Mouse (Mus musculus): ENCODE results near the gene Acvr1b.
A peak's percentile ranks its signal among the peaks of the same experiment; 100 is the strongest.

The Acvr1b gene

GRCm38 (mm10) chr15:101231648-101232180 is 57.8 kb downstream of the Acvr1b start:
- no peak for DNase-seq

- peak; percentile 68 for DNase-seq
These were observed 58.7 kb downstream of the Acvr1b start for GRCm38 (mm10) chr15:101232607-101233006.

- DNase-seq, result no peak
These were observed 59.3 kb downstream of the Acvr1b start for GRCm38 (mm10) chr15:101233183-101233582.

- no peak for DNase-seq
These were observed 59.9 kb downstream of the Acvr1b start for GRCm38 (mm10) chr15:101233641-101234275.

- no peak for DNase-seq
These were observed 60.9 kb downstream of the Acvr1b start for GRCm38 (mm10) chr15:101234611-101235341.

GRCm38 (mm10) chr15:101235342-101235698 is 61.5 kb downstream of the Acvr1b start:
- DNase-seq, result no peak

GRCm38 (mm10) chr15:101235728-101236327 is 62.0 kb downstream of the Acvr1b start:
- peak; percentile 86 for DNase-seq

GRCm38 (mm10) chr15:101236878-101237277 is 63.0 kb downstream of the Acvr1b start:
- DNase-seq, result no peak

- DNase-seq, result peak; percentile 94
These were observed 65.1 kb downstream of the Acvr1b start for GRCm38 (mm10) chr15:101238885-101239511.

- DNase-seq, result no peak
These were observed 66.0 kb downstream of the Acvr1b start for GRCm38 (mm10) chr15:101239821-101240220.

GRCm38 (mm10) chr15:101240799-101241204 is 66.9 kb downstream of the Acvr1b start:
- peak; percentile 93 for DNase-seq

GRCm38 (mm10) chr15:101241236-101241635 is 67.4 kb downstream of the Acvr1b start:
- DNase-seq, result no peak

- no peak for DNase-seq
These were observed 68.0 kb downstream of the Acvr1b start for GRCm38 (mm10) chr15:101241853-101242252.

- no peak for DNase-seq
These were observed 68.8 kb downstream of the Acvr1b start for GRCm38 (mm10) chr15:101242645-101243044.

- DNase-seq, result no peak
These were observed 70.1 kb downstream of the Acvr1b start for GRCm38 (mm10) chr15:101244012-101244411.

GRCm38 (mm10) chr15:101246231-101247154 is 72.6 kb downstream of the Acvr1b start:
- DNase-seq, result peak; percentile 98

- no peak for DNase-seq
These were observed 73.3 kb downstream of the Acvr1b start for GRCm38 (mm10) chr15:101247155-101247498.

- DNase-seq, result no peak
These were observed 74.3 kb downstream of the Acvr1b start for GRCm38 (mm10) chr15:101248029-101248710.

GRCm38 (mm10) chr15:101250220-101250800 is 76.4 kb downstream of the Acvr1b start:
- DNase-seq, result no peak

GRCm38 (mm10) chr15:101251930-101252329 is 78.1 kb downstream of the Acvr1b start:
- DNase-seq, result no peak

GRCm38 (mm10) chr15:101252614-101253013 is 78.7 kb downstream of the Acvr1b start:
- DNase-seq, result no peak
